Mouse (Mus musculus): ENCODE data around the gene Zfp260.

DNA sequence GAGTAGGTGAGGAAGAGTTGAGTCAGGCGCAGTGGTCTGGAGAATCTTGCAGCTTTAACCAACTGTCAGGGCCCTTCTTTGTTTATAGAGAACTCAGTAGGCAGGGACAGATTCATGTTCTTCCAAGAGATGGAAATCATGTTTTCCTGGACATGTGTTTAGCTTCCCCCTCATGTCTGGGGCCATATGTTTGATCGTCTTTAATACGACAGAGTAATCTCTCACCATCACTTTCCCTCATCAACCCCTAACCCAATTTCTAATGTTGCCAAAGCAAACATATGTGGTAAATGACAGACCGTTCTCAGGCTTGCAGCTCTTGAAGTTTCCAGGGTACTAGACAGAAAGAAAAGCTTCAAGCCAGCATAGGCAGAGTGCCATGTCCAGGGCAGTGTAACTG is 46.5 kb upstream of the Zfp260 start:
- TF ChIP-seq CTCF (IDR thresholded peaks at IDR 0.05; ENCODE audit: extremely low read depth, insufficient read depth, low read length) (no peak), POLR2A (IDR thresholded peaks at IDR 0.05; ENCODE audit: extremely low read depth, insufficient read depth, low read length) (no peak)

Data from cortical plate, adult 2 months (tissue).